10 mouse cellular contexts compared by ENCODE assay signal in the genomic region with DNA sequence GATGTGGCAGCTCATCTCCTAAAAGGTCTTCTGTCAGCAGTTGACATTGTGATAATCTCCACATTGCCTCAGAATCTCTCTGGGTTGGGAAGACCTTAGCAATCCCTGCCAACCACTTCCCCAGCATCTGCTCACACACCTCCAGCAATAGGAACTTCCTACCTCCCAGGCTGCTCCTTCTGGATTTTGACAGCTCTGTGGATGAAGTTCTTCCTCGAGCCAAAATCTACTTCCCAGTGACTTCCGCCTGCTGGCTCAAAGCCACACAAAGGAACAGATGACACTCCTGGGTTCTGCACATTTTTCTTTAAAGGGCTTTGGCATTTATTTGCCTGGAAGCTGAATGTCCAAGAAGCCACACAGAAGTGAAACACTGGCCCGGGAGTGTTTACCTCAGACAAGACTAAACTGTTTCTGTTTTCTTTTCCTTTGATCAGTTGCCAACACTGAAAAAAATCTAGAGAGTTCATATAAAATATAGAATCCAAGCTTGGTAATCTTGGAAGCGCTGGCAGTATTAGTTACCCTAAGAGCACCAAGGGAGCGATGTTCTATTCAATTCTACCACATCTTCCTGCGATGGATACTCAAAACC. TPM values are rescaled to one million over a fixed set of nuclear protein-coding genes. Genes with fewer than 3 reads are reported as not detected.
DNase-seq lines count a peak whose midpoint lies in the region; ATAC-seq lines count a peak whose summit lies in the region.
"Had no signal": no experiment of that assay in that cellular context is flagged by ENCODE, and none has a peak within 500 bp of the region (broad histone marks: within the 10 kb centered on the region; RNA-seq: fewer than 3 reads in every experiment).

No protein-coding gene starts in this region.

- 0 out of 2 replicates have a peak, but pooled peaks cover 5% of the 10 kb centered on the region for H3K4me1 ChIP-seq in kidney, embryonic 15.5 days
- H3K4me1 ChIP-seq: limb, embryonic 13.5 days had no signal

- peak; percentile 19 for DNase-seq in adrenal gland, adult 2 months
- no peak for DNase-seq in adrenal gland, adult 18-20 months (ENCODE audit: low spot score in 2 of 2)
- peak; percentile 14 for DNase-seq in kidney, adult 18-20 months
- peak; percentile 9 to 20 for DNase-seq in frontal cortex, postnatal 14 days (ENCODE audit: low spot score in 2 of 2)
- peak; percentile 48 for DNase-seq in left cerebral cortex, postnatal 4 days
- no peak for DNase-seq in thymus, postnatal 10 days (ENCODE audit: low spot score in 2 of 2)

- H3K9me3 ChIP-seq in kidney, embryonic 15.5 days (replicated peaks): no peaks in the 10 kb centered on the region
- H3K9me3 ChIP-seq: limb, embryonic 13.5 days had no signal

- H3K36me3 ChIP-seq in kidney, embryonic 15.5 days: no peaks in the 10 kb centered on the region
- H3K36me3 ChIP-seq: G1E; limb, embryonic 13.5 days had no signal

- H3K27ac ChIP-seq in kidney, embryonic 15.5 days: no peak overlapping the region
- H3K27ac ChIP-seq: limb, embryonic 13.5 days had no signal

- no peaks in the 10 kb centered on the region for H3K27me3 ChIP-seq in kidney, embryonic 15.5 days

- intact Hi-C loops in left cerebral cortex, postnatal 4 days (cut with DNase I): no loop called here

- no peak overlapping the region for H3K4me2 ChIP-seq in kidney, embryonic 15.5 days
- H3K4me2 ChIP-seq: limb, embryonic 13.5 days had no signal

- WGBS in kidney, embryonic 15.5 days: 69% methylated on average over 6 of the region's 6 CpGs

- no peak for ATAC-seq in kidney, embryonic 15.5 days (replicated peaks; ENCODE audit: low FRiP score)
- ATAC-seq in monocyte, adult 5-6 weeks (replicated peaks; ENCODE audit: insufficient number of reproducible peaks, low FRiP score, low TSS enrichment, poor library complexity, severe bottlenecking): no peak

- H3K4me3 ChIP-seq in kidney, embryonic 15.5 days (replicated peaks): no peak overlapping the region
- H3K4me3 ChIP-seq: limb, embryonic 13.5 days had no signal

- no peak overlapping the region for H3K9ac ChIP-seq in kidney, embryonic 15.5 days
- H3K9ac ChIP-seq: limb, embryonic 13.5 days had no signal

RNA-seq across cellular contexts. Expression of a gene that starts 40.8 kb away (rescaled TPM):
- 10 to 100 TPM; 33.2 to 78.4 TPM for total RNA-seq in adrenal gland, adult 2 months (2021)
- polyA plus RNA-seq in adrenal gland, adult 2 months (2012; rRNA removed): 6.9 and 7.4 TPM in 2 replicates
- 10 to 100 TPM; 35.5 to 52.9 TPM for total RNA-seq in adrenal gland, adult 18-20 months (2021)
- 10.8 and 12.9 TPM in 2 replicates for polyA plus RNA-seq in kidney, embryonic 15.5 days (2015; fragmentation: Nextera tagmentation; extraction: Ambion mirVana)
- 100 to 1,000 TPM; 371 to 375 TPM for total RNA-seq in left cerebral cortex, postnatal 4 days (2021)
- total RNA-seq in monocyte, adult 5-6 weeks (2017): 12.4 to 34.6 TPM (median 19.5 TPM) in 3 replicates
- polyA plus RNA-seq: G1E had no signal

Comparison
In these comparisons a context has a peak if more than half of its experiments do, and no peak if none do; other contexts are left out.
1. DNase-seq: peak in adrenal gland, adult 2 months (single experiment), kidney, adult 18-20 months (single experiment), frontal cortex, postnatal 14 days (2 of 2) and left cerebral cortex, postnatal 4 days (single experiment); none in adrenal gland, adult 18-20 months (0 of 2) and thymus, postnatal 10 days (0 of 2).
2. RNA of a gene that starts 40.8 kb away (total RNA-seq): 371 to 375 TPM in left cerebral cortex, postnatal 4 days; 33.2 to 78.4 TPM in adrenal gland, adult 2 months, 35.5 to 52.9 TPM in adrenal gland, adult 18-20 months and 12.4 to 34.6 TPM in monocyte, adult 5-6 weeks; every median in the first group is over 4 times any median in the second.